Mouse (Mus musculus): ENCODE data around the gene Nrp1. TPM values are rescaled to one million over a fixed set of nuclear protein-coding genes. Genes with fewer than 3 reads are reported as not detected.

Nrp1 gene
- total and polyA plus RNA-seq, 3 experiments, result 7.3 to 14.7 (median 11.9) TPM

DNA sequence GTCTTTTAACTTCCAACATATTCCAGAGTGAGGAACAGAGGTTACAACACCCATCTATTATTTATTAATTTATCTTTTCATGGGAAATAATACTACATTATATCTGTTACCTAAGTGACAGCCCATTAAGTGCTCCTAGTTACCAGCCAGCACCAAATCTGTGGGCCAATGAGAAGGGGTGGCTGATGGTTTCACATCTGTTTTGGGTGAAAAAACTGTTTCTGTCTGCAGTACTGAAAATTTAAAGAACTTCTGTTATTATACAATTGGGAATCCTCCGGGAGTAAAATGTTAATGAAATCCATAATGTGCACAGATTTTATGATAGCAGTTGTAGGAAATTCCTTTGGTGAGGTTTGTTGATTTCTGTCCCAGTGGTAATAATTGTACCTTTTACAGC lies 83.0 kb downstream of the Nrp1 start:
- in situ Hi-C loops (cut with MboI; ENCODE audit: low pct_ligation_motif_present, low pct_unique_long_range_greater_than_20kb, low sequenced_read_pairs), result no loop called here
- no peak for DNase-seq (ENCODE audit: extremely low read depth)
- Histone ChIP-seq H3K9ac (ENCODE audit: insufficient read depth, low read depth) (no peak overlapping the region), H3K9me3 (replicated peaks; ENCODE audit: low read length) (no peaks in the 10 kb centered on the region), H3K79me2 (replicated peaks; ENCODE audit: control insufficient read depth, extremely low read depth, insufficient read depth, poor library complexity, severe bottlenecking) (no peaks in the 10 kb centered on the region), H3K4me3 (replicated peaks in 1 of 3; ENCODE audit: low read depth in 2 of 3, low read length in 2 of 3, poor library complexity in 1 of 3) (no peak overlapping the region), H3K4me2 (ENCODE audit: insufficient read depth, low read depth, poor library complexity, severe bottlenecking) (no peak overlapping the region), H3K36me3 (replicated peaks in 1 of 2; ENCODE audit: control insufficient read depth in 1 of 2, insufficient read depth in 1 of 2, low read length in 1 of 2) (peaks cover 8 to 40% of the 10 kb centered on the region in 2 experiments), H3K27ac (ENCODE audit: insufficient read depth, low read depth) (no peak overlapping the region), H3K27me3 (replicated peaks) (no peaks in the 10 kb centered on the region), H3K4me1 (ENCODE audit: control insufficient read depth in 1 of 2, insufficient read depth in 2 of 2) (no peaks in the 10 kb centered on the region)
- TF ChIP-seq UBTF (IDR thresholded peaks at IDR 0.05; ENCODE audit: low read depth, low read length), result no peak
- TF ChIP-seq POLR2AphosphoS2 (IDR thresholded peaks at IDR 0.05; ENCODE audit: low read depth, low read length), result no peak
- dilution Hi-C loops (cut with MboI; ENCODE audit: extremely low pct_ligation_motif_present, extremely low pct_unique_long_range_greater_than_20kb, low sequenced_read_pairs), result no loop called here

DNA sequence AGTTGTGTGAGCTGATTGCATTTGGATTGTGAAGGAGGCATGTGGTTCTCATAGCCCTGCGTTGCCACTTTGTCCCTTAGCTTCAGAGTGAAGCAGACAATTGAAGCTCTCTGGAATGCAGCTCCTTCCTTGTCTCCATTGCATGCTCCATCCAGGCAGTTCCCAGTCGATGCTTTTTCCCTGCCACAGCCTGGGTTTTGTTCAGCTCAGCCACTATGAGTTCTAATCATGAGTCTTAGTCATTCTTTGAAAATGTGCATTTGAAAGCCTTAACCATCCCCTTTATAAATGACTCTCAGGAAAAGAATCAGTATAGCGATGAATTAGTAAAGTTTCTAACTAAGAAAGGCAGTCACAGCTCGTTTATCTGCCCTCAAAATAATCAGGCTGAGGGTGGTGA lies 87.2 kb downstream of the Nrp1 start:
- in situ Hi-C loops (cut with MboI; ENCODE audit: low pct_ligation_motif_present, low pct_unique_long_range_greater_than_20kb, low sequenced_read_pairs) (no loop called here), dilution Hi-C loops (cut with MboI; ENCODE audit: extremely low pct_ligation_motif_present, extremely low pct_unique_long_range_greater_than_20kb, low sequenced_read_pairs) (no loop called here)
- no peaks in the 10 kb centered on the region for H3K79me2 ChIP-seq (replicated peaks; ENCODE audit: control insufficient read depth, extremely low read depth, insufficient read depth, poor library complexity, severe bottlenecking)
- no peak for TF ChIP-seq NELFE (IDR thresholded peaks at IDR 0.05; ENCODE audit: low read depth, low read length)
- no peak for TF ChIP-seq ELF1 (IDR thresholded peaks at IDR 0.05; ENCODE audit: low read depth, low read length)
- TF ChIP-seq ZKSCAN1 (IDR thresholded peaks at IDR 0.05; ENCODE audit: borderline replicate concordance, low read depth, low read length), result no peak
- TF ChIP-seq MYC (IDR thresholded peaks at IDR 0.05; ENCODE audit: low read depth, low read length), result no peak
- TF ChIP-seq ZMIZ1 (IDR thresholded peaks at IDR 0.05; ENCODE audit: low read depth, low read length), result no peak
- TF ChIP-seq PAX5 (IDR thresholded peaks at IDR 0.05; ENCODE audit: low read length), result no peak
- TF ChIP-seq CHD2 (IDR thresholded peaks at IDR 0.05; ENCODE audit: low read length), result no peak
- TF ChIP-seq HCFC1 (IDR thresholded peaks at IDR 0.05; ENCODE audit: low read depth, low read length), result no peak
- no peak for TF ChIP-seq CHD1 (IDR thresholded peaks at IDR 0.05; ENCODE audit: low read depth, low read length)
- TF ChIP-seq ZNF384 (IDR thresholded peaks at IDR 0.05; ENCODE audit: low read depth, low read length), result no peak
- no peak for TF ChIP-seq EP300 (IDR thresholded peaks at IDR 0.05; ENCODE audit: low read length)
- no peak for TF ChIP-seq ZC3H11A (IDR thresholded peaks at IDR 0.05; ENCODE audit: low read depth, low read length)
- no peak for TF ChIP-seq IRF4 (IDR thresholded peaks at IDR 0.05; ENCODE audit: low read depth, low read length)
- no peak for TF ChIP-seq JUN (IDR thresholded peaks at IDR 0.05; ENCODE audit: insufficient read depth, low read depth, low read length)
- H3K27ac ChIP-seq (ENCODE audit: insufficient read depth, low read depth), result no peak overlapping the region
- no peaks in the 10 kb centered on the region for H3K27me3 ChIP-seq (replicated peaks)
- no peak overlapping the region for H3K9ac ChIP-seq (ENCODE audit: insufficient read depth, low read depth)
- H3K4me1 ChIP-seq (ENCODE audit: control insufficient read depth in 1 of 2, insufficient read depth in 2 of 2), result no peaks in the 10 kb centered on the region
- no peak overlapping the region for H3K4me3 ChIP-seq (replicated peaks in 1 of 3; ENCODE audit: low read depth in 2 of 3, low read length in 2 of 3, poor library complexity in 1 of 3)
- no peaks in the 10 kb centered on the region for H3K9me3 ChIP-seq (replicated peaks; ENCODE audit: low read length)
- DNase-seq (ENCODE audit: extremely low read depth), result no peak
- H3K4me2 ChIP-seq (ENCODE audit: insufficient read depth, low read depth, poor library complexity, severe bottlenecking), result no peak overlapping the region
- H3K36me3 ChIP-seq (replicated peaks in 1 of 2; ENCODE audit: control insufficient read depth in 1 of 2, insufficient read depth in 1 of 2, low read length in 1 of 2), result peaks cover 2 to 38% of the 10 kb centered on the region in 2 experiments

All from CH12.LX (cell line).